Mouse (Mus musculus): ENCODE results near the gene Gsto2.

DNA sequence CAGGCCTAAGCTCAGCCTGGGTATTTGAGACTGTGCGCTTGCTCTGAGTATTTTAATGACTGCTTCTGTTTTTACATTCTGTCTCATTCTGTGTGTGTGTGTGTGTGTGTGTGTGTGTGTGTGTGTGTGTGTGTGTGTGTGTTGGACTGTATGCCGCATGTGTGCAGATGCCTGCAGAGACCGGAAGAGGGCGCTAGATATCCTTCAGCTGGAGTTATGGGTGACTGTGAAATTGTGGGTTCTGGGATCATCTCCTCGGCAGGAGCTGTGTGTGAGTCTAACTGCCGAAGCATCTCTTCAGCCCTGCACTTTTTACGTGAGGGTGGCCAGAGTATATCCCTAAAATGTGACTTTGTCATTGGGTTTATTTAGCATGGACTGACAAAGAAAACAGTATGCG is 34.2 kb upstream of the Gsto2 start:
- no peak for TF ChIP-seq CTCF (IDR thresholded peaks at IDR 0.05; ENCODE audit: borderline replicate concordance, control insufficient read depth, extremely low read depth, insufficient read depth, low read length, poor library complexity)
- TF ChIP-seq POLR2A (IDR thresholded peaks at IDR 0.05; ENCODE audit: control insufficient read depth, extremely low read depth, insufficient read depth, low read length, poor library complexity): no peak

All from thymus, adult 2 months (tissue).